Mouse (Mus musculus): Measurements from ENCODE around the gene Cd24a. TPM values are rescaled to one million over a fixed set of nuclear protein-coding genes. Genes with fewer than 3 reads are reported as not detected.

The Cd24a gene
- polyA plus RNA-seq, 1 experiment = 31.2 TPM

DNA sequence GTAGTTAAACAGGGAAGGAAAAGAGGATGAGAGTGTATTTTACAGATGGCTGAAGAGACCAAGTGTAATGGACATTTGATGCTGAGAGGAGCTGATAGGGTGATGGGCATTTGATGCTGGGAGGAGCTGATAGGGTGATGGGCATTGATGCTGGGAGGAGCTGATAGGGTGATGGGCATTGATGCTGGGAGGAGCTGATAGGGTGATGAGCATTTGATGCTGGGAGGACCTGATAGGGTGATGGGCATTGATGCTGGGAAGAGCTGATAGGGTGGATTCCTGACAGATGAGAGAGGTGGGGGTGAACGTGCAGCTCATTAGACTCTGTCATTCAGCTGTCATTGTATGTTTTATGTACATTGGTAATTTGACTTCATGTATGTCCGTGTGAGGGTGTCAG is 47.5 kb downstream of the Cd24a start:
- TF ChIP-seq MYOG (IDR thresholded peaks at IDR 0.05; ENCODE audit: control insufficient read depth in 1 of 3, insufficient read depth in 1 of 3, insufficient read length in 2 of 3, low read depth in 2 of 3) (no peak), REST (IDR thresholded peaks at IDR 0.05; ENCODE audit: insufficient read depth, insufficient read length) (no peak), POLR2AphosphoS2 (IDR thresholded peaks at IDR 0.05; ENCODE audit: insufficient read length, low read depth) (no peak), CEBPB (IDR thresholded peaks at IDR 0.05; ENCODE audit: insufficient read depth, poor library complexity, severe bottlenecking) (no peak), POLR2A (IDR thresholded peaks at IDR 0.05; ENCODE audit: insufficient read length, low read depth) (no peak)
- no peak overlapping the region for H3K4me3 ChIP-seq

DNA sequence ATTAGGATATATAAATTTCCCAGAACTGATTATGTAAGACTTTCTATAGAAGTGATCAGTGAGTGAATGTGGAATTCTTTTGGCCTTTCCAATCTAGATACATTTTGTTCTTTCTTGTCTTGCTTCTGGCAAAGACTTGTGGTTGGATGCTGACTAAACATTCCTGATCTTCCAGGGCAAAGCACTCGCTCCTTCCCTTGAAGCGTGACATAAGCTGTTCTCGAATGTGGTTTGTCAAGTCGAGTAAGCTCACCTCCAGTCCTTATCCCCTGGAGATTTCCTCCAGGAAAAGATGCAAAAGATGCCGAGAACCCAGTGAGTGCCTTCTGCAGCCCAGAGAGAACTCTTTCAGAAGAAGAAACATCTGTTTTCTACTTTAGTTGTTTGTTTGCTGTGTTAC is 51.1 kb downstream of the Cd24a start:
- Histone ChIP-seq H3K4me3 (no peak overlapping the region), H3ac (ENCODE audit: control insufficient read depth, insufficient read length) (no peak overlapping the region), H3K79me2 (ENCODE audit: control insufficient read depth, insufficient read depth) (no peaks in the 10 kb centered on the region), H3K27me3 (ENCODE audit: control insufficient read depth, insufficient read depth, insufficient read length) (no peaks in the 10 kb centered on the region), H3K36me3 (ENCODE audit: control insufficient read depth, insufficient read depth) (no peaks in the 10 kb centered on the region), H3K4me2 (ENCODE audit: low read depth) (no peak overlapping the region)
- TF ChIP-seq TCF12 (IDR thresholded peaks at IDR 0.05; ENCODE audit: insufficient read depth, poor library complexity, severe bottlenecking) (no peak), POLR2A (IDR thresholded peaks at IDR 0.05; ENCODE audit: insufficient read length, low read depth) (no peak), POLR2AphosphoS2 (IDR thresholded peaks at IDR 0.05; ENCODE audit: insufficient read length, low read depth) (no peak), REST (IDR thresholded peaks at IDR 0.05; ENCODE audit: insufficient read depth, insufficient read length) (no peak), SRF (IDR thresholded peaks at IDR 0.05; ENCODE audit: control insufficient read depth, insufficient read length, low read depth) (no peak), MAX (IDR thresholded peaks at IDR 0.05; ENCODE audit: low read depth) (no peak), MYOG (IDR thresholded peaks at IDR 0.05; ENCODE audit: control insufficient read depth in 1 of 3, insufficient read depth in 1 of 3, insufficient read length in 2 of 3, low read depth in 2 of 3) (no peak), USF1 (IDR thresholded peaks at IDR 0.05; ENCODE audit: low read depth) (no peak), TCF3 (IDR thresholded peaks at IDR 0.05; ENCODE audit: insufficient read length, low read depth) (no peak), MYOD1 (IDR thresholded peaks at IDR 0.05; ENCODE audit: control insufficient read depth in 1 of 3, insufficient read length in 2 of 3, low read depth in 2 of 3) (no peak), E2F4 (IDR thresholded peaks at IDR 0.05; ENCODE audit: insufficient read depth) (no peak), CEBPB (IDR thresholded peaks at IDR 0.05; ENCODE audit: insufficient read depth, poor library complexity, severe bottlenecking) (no peak)

More for the DNA sequence above, 47.5 kb downstream of the Cd24a start:
- Histone ChIP-seq H3K36me3 (ENCODE audit: control insufficient read depth, insufficient read depth) (no peaks in the 10 kb centered on the region), H3K79me2 (ENCODE audit: control insufficient read depth, insufficient read depth) (no peaks in the 10 kb centered on the region), H3ac (ENCODE audit: control insufficient read depth, insufficient read length) (no peak overlapping the region), H3K4me2 (ENCODE audit: low read depth) (no peak overlapping the region), H3K27me3 (ENCODE audit: control insufficient read depth, insufficient read depth, insufficient read length) (no peaks in the 10 kb centered on the region)

DNA sequence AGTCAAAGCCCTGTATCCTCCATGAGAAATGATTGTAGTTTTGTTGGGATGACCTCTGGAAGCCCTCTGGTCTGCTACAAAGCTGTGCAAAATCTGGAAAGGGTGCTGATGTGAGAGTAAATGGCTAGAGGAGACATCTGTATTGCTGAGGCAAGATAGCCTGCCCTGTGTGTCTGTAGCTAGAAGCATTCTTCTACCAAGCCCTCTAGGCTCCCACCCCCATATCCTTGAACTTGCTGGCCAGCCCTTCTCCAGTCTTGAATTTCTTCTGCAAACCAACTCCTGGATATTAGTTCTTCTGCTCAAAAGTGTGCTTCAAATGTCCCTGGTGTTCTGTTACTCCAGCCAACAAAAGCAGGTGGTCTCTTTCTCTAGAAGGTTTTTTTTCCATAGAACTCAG is 51.8 kb downstream of the Cd24a start:
- TF ChIP-seq CEBPB (IDR thresholded peaks at IDR 0.05; ENCODE audit: insufficient read depth, poor library complexity, severe bottlenecking) (no peak), POLR2A (IDR thresholded peaks at IDR 0.05; ENCODE audit: insufficient read length, low read depth) (no peak), MYOG (IDR thresholded peaks at IDR 0.05; ENCODE audit: control insufficient read depth in 1 of 3, insufficient read depth in 1 of 3, insufficient read length in 2 of 3, low read depth in 2 of 3) (no peak), MAX (IDR thresholded peaks at IDR 0.05; ENCODE audit: low read depth) (no peak), TCF3 (IDR thresholded peaks at IDR 0.05; ENCODE audit: insufficient read length, low read depth) (no peak), USF1 (IDR thresholded peaks at IDR 0.05; ENCODE audit: low read depth) (no peak), REST (IDR thresholded peaks at IDR 0.05; ENCODE audit: insufficient read depth, insufficient read length) (no peak), TCF12 (IDR thresholded peaks at IDR 0.05; ENCODE audit: insufficient read depth, poor library complexity, severe bottlenecking) (no peak)
- H3K36me3 ChIP-seq (ENCODE audit: control insufficient read depth, insufficient read depth) = no peaks in the 10 kb centered on the region
- no peaks in the 10 kb centered on the region for H3K27me3 ChIP-seq (ENCODE audit: control insufficient read depth, insufficient read depth, insufficient read length)
- no peak overlapping the region for H3K4me3 ChIP-seq
- no peaks in the 10 kb centered on the region for H3K79me2 ChIP-seq (ENCODE audit: control insufficient read depth, insufficient read depth)
- no peak overlapping the region for H3K4me2 ChIP-seq (ENCODE audit: low read depth)
- H3ac ChIP-seq (ENCODE audit: control insufficient read depth, insufficient read length) = no peak overlapping the region

DNA sequence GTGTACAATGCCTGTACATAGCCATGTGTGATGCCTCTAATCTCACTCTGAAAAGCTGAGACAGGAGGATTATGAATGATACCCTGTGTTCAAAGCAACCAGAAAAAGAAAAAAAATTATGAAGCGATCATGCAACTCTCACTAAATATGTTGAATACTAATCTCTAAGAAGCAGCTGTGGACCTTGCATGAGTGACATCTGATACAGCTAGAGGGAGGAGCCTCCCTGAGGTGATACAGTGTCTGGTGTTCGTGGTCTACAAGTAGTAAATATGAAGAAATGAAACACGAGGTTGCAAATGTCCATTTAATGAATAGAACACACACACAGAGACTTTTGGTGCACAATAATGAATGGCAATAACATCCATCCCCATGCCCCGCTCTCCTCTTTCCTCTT is 52.5 kb downstream of the Cd24a start:
- H3K27me3 ChIP-seq (ENCODE audit: control insufficient read depth, insufficient read depth, insufficient read length) = no peaks in the 10 kb centered on the region
- no peak overlapping the region for H3ac ChIP-seq (ENCODE audit: control insufficient read depth, insufficient read length)
- H3K4me2 ChIP-seq (ENCODE audit: low read depth) = no peak overlapping the region
- H3K4me3 ChIP-seq = no peak overlapping the region
- H3K79me2 ChIP-seq (ENCODE audit: control insufficient read depth, insufficient read depth) = no peaks in the 10 kb centered on the region
- no peaks in the 10 kb centered on the region for H3K36me3 ChIP-seq (ENCODE audit: control insufficient read depth, insufficient read depth)
- no peak for TF ChIP-seq REST (IDR thresholded peaks at IDR 0.05; ENCODE audit: insufficient read depth, insufficient read length)
- TF ChIP-seq E2F4 (IDR thresholded peaks at IDR 0.05; ENCODE audit: insufficient read depth) = no peak
- TF ChIP-seq MYOD1 (IDR thresholded peaks at IDR 0.05; ENCODE audit: control insufficient read depth in 1 of 3, insufficient read length in 2 of 3, low read depth in 2 of 3) = no peak
- TF ChIP-seq TCF12 (IDR thresholded peaks at IDR 0.05; ENCODE audit: insufficient read depth, poor library complexity, severe bottlenecking) = no peak
- TF ChIP-seq POLR2A (IDR thresholded peaks at IDR 0.05; ENCODE audit: insufficient read length, low read depth) = no peak
- no peak for TF ChIP-seq POLR2AphosphoS2 (IDR thresholded peaks at IDR 0.05; ENCODE audit: insufficient read length, low read depth)
- no peak for TF ChIP-seq USF1 (IDR thresholded peaks at IDR 0.05; ENCODE audit: low read depth)
- TF ChIP-seq MAX (IDR thresholded peaks at IDR 0.05; ENCODE audit: low read depth) = no peak
- TF ChIP-seq SRF (IDR thresholded peaks at IDR 0.05; ENCODE audit: control insufficient read depth, insufficient read length, low read depth) = no peak
- no peak for TF ChIP-seq TCF3 (IDR thresholded peaks at IDR 0.05; ENCODE audit: insufficient read length, low read depth)
- TF ChIP-seq CEBPB (IDR thresholded peaks at IDR 0.05; ENCODE audit: insufficient read depth, poor library complexity, severe bottlenecking) = no peak
- TF ChIP-seq MYOG (IDR thresholded peaks at IDR 0.05; ENCODE audit: control insufficient read depth in 1 of 3, insufficient read depth in 1 of 3, insufficient read length in 2 of 3, low read depth in 2 of 3) = no peak

DNA sequence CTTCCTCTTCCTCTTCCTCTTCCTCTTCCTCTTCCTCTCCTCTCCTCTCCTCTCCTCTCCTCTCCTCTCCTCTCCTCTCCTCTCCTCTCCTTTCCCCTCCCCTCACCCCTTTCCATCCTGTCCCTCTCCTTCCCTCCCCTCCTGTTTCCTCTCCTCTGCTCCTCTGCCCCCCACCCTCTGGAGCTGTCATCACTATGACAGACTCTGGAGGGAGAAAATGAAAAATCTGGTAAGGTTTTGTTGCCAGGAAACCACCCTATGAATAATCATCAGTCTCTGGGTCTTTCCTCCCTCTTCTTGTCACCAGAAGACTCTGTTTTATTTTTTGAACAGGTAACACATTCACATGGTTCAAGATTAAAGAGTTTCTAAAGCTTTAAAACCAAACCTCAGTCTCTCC is 53.0 kb downstream of the Cd24a start:
- TF ChIP-seq TCF3 (IDR thresholded peaks at IDR 0.05; ENCODE audit: insufficient read length, low read depth) (no peak), USF1 (IDR thresholded peaks at IDR 0.05; ENCODE audit: low read depth) (no peak), REST (IDR thresholded peaks at IDR 0.05; ENCODE audit: insufficient read depth, insufficient read length) (no peak), MYOD1 (IDR thresholded peaks at IDR 0.05; ENCODE audit: control insufficient read depth in 1 of 3, insufficient read length in 2 of 3, low read depth in 2 of 3) (no peak), MYOG (IDR thresholded peaks at IDR 0.05; ENCODE audit: control insufficient read depth in 1 of 3, insufficient read depth in 1 of 3, insufficient read length in 2 of 3, low read depth in 2 of 3) (no peak), MAX (IDR thresholded peaks at IDR 0.05; ENCODE audit: low read depth) (no peak), SRF (IDR thresholded peaks at IDR 0.05; ENCODE audit: control insufficient read depth, insufficient read length, low read depth) (no peak)
- Histone ChIP-seq H3ac (ENCODE audit: control insufficient read depth, insufficient read length) (no peak overlapping the region), H3K36me3 (ENCODE audit: control insufficient read depth, insufficient read depth) (no peaks in the 10 kb centered on the region), H3K4me3 (no peak overlapping the region), H3K79me2 (ENCODE audit: control insufficient read depth, insufficient read depth) (no peaks in the 10 kb centered on the region), H3K4me2 (ENCODE audit: low read depth) (no peak overlapping the region), H3K27me3 (ENCODE audit: control insufficient read depth, insufficient read depth, insufficient read length) (no peaks in the 10 kb centered on the region)

All from myocyte (in vitro differentiated cells).